Mouse (Mus musculus): ENCODE data around the gene Emilin2. TPM values are rescaled to one million over a fixed set of nuclear protein-coding genes. Genes with fewer than 3 reads are reported as not detected.

Emilin2 gene
- polyA plus RNA-seq, 1 experiment = 10.9 TPM

DNA sequence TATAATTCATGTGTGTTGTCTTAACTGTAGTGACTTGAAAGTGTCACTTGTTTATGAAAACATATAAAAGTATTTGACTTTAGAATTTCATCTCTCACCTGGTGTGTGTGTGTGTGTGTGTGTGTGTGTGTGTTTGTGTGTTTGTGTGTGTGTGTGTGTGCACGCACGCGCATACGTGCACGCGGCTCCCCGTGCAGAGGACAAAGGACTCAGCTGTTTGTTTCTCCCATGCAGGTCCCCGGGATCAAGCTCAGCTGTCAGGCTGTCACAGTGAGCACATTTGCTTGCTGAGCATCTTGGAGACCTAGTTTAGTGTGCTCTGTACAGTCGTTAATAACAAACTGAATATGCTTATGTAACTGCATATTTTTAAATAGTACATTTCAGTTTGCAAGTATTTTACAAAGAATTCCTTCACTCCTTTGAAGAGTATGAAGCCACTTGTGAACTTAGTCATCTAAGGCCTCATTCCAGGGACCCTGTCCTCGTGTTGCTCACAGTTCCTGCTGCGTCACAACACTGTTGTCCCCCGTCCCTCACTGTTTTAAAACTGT, 77.7 kb downstream of the Emilin2 start:
- TF ChIP-seq POLR2A (IDR thresholded peaks at IDR 0.05; ENCODE audit: control insufficient read depth, low read depth, low read length) (no peak), CTCF (IDR thresholded peaks at IDR 0.05; ENCODE audit: control insufficient read depth, insufficient read depth, insufficient replicate concordance, low read depth, low read length) (no peak)
- Histone ChIP-seq H3K36me3 (ENCODE audit: control insufficient read depth, insufficient read depth, low read length) (peaks cover 3% of the 10 kb centered on the region), H3K4me1 (ENCODE audit: control insufficient read depth, insufficient read depth, low read length) (no peaks in the 10 kb centered on the region), H3K4me3 (ENCODE audit: control insufficient read depth, low read depth, low read length) (no peak overlapping the region), H3K27me3 (ENCODE audit: control insufficient read depth, insufficient read depth, low read length) (no peaks in the 10 kb centered on the region), H3K27ac (ENCODE audit: control insufficient read depth, insufficient read depth, low read depth, low read length) (no peak overlapping the region)

GRCm38 (mm10) chr17:71233210-71233609, 78.6 kb downstream of the Emilin2 start:
- no peaks in the 10 kb centered on the region for H3K4me1 ChIP-seq (ENCODE audit: control insufficient read depth, insufficient read depth, low read length)
- no peak overlapping the region for H3K4me3 ChIP-seq (ENCODE audit: control insufficient read depth, low read depth, low read length)
- no peak overlapping the region for H3K27ac ChIP-seq (ENCODE audit: control insufficient read depth, insufficient read depth, low read depth, low read length)
- peaks cover 3% of the 10 kb centered on the region for H3K36me3 ChIP-seq (ENCODE audit: control insufficient read depth, insufficient read depth, low read length)
- TF ChIP-seq POLR2A (IDR thresholded peaks at IDR 0.05; ENCODE audit: control insufficient read depth, low read depth, low read length) (no peak), CTCF (IDR thresholded peaks at IDR 0.05; ENCODE audit: control insufficient read depth, insufficient read depth, insufficient replicate concordance, low read depth, low read length) (no peak)
- no peaks in the 10 kb centered on the region for H3K27me3 ChIP-seq (ENCODE audit: control insufficient read depth, insufficient read depth, low read length)

GRCm38 (mm10) chr17:71231998-71232397, 79.8 kb downstream of the Emilin2 start:
- Histone ChIP-seq H3K36me3 (ENCODE audit: control insufficient read depth, insufficient read depth, low read length) (peaks cover 3% of the 10 kb centered on the region), H3K27me3 (ENCODE audit: control insufficient read depth, insufficient read depth, low read length) (no peaks in the 10 kb centered on the region), H3K4me3 (ENCODE audit: control insufficient read depth, low read depth, low read length) (no peak overlapping the region), H3K4me1 (ENCODE audit: control insufficient read depth, insufficient read depth, low read length) (no peaks in the 10 kb centered on the region), H3K27ac (ENCODE audit: control insufficient read depth, insufficient read depth, low read depth, low read length) (no peak overlapping the region)
- TF ChIP-seq CTCF (IDR thresholded peaks at IDR 0.05; ENCODE audit: control insufficient read depth, insufficient read depth, insufficient replicate concordance, low read depth, low read length) = no peak
- TF ChIP-seq POLR2A (IDR thresholded peaks at IDR 0.05; ENCODE audit: control insufficient read depth, low read depth, low read length) = no peak

DNA sequence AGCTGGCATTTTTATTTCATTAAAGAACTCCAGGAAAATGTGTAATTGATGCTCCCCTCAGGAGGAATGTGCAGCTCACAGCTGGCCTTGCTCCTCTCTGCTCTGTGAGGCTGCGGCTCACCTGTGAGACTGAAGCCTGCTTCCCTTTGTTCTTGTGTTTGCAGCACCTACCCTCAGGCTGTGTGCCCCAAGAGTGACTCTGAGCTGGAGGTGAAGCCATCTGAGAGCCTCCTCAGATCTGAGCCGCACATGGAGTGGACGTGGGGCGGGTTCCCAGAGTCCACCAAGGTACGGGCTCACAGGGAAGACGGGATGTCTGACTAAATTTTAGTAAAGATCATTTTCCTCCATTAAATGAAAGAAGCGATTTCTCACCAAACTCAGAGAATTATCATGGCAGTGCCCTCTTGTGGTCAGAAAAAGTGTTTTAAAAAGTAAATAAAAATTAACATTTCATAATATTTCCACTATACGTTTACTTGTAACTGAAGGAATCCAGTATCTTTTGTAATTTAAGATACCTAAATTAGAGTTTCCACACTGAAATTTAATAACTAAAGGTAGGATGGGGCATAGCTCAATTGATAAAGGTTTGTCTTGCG, 81.6 kb downstream of the Emilin2 start:
- TF ChIP-seq POLR2A (IDR thresholded peaks at IDR 0.05; ENCODE audit: control insufficient read depth, low read depth, low read length) (no peak), CTCF (IDR thresholded peaks at IDR 0.05; ENCODE audit: control insufficient read depth, insufficient read depth, insufficient replicate concordance, low read depth, low read length) (no peak)
- H3K27ac ChIP-seq (ENCODE audit: control insufficient read depth, insufficient read depth, low read depth, low read length) = no peak overlapping the region
- no peaks in the 10 kb centered on the region for H3K4me1 ChIP-seq (ENCODE audit: control insufficient read depth, insufficient read depth, low read length)
- H3K4me3 ChIP-seq (ENCODE audit: control insufficient read depth, low read depth, low read length) = no peak overlapping the region
- no peaks in the 10 kb centered on the region for H3K27me3 ChIP-seq (ENCODE audit: control insufficient read depth, insufficient read depth, low read length)
- H3K36me3 ChIP-seq (ENCODE audit: control insufficient read depth, insufficient read depth, low read length) = peaks cover 3% of the 10 kb centered on the region

- TF ChIP-seq POLR2A (IDR thresholded peaks at IDR 0.05; ENCODE audit: control insufficient read depth, low read depth, low read length) = no peak
- no peak for TF ChIP-seq CTCF (IDR thresholded peaks at IDR 0.05; ENCODE audit: control insufficient read depth, insufficient read depth, insufficient replicate concordance, low read depth, low read length)
- Histone ChIP-seq H3K4me1 (ENCODE audit: control insufficient read depth, insufficient read depth, low read length) (no peaks in the 10 kb centered on the region), H3K36me3 (ENCODE audit: control insufficient read depth, insufficient read depth, low read length) (peaks cover 2% of the 10 kb centered on the region), H3K27me3 (ENCODE audit: control insufficient read depth, insufficient read depth, low read length) (no peaks in the 10 kb centered on the region), H3K4me3 (ENCODE audit: control insufficient read depth, low read depth, low read length) (no peak overlapping the region), H3K27ac (ENCODE audit: control insufficient read depth, insufficient read depth, low read depth, low read length) (no peak overlapping the region)
These were observed 83.1 kb downstream of the Emilin2 start for GRCm38 (mm10) chr17:71228651-71229050.

- Histone ChIP-seq H3K4me3 (ENCODE audit: control insufficient read depth, low read depth, low read length) (no peak overlapping the region), H3K27ac (ENCODE audit: control insufficient read depth, insufficient read depth, low read depth, low read length) (no peak overlapping the region), H3K27me3 (ENCODE audit: control insufficient read depth, insufficient read depth, low read length) (no peaks in the 10 kb centered on the region), H3K36me3 (ENCODE audit: control insufficient read depth, insufficient read depth, low read length) (peaks cover 2% of the 10 kb centered on the region), H3K4me1 (ENCODE audit: control insufficient read depth, insufficient read depth, low read length) (no peaks in the 10 kb centered on the region)
- TF ChIP-seq CTCF (IDR thresholded peaks at IDR 0.05; ENCODE audit: control insufficient read depth, insufficient read depth, insufficient replicate concordance, low read depth, low read length) = no peak
- TF ChIP-seq POLR2A (IDR thresholded peaks at IDR 0.05; ENCODE audit: control insufficient read depth, low read depth, low read length) = no peak
These were observed 84.5 kb downstream of the Emilin2 start for GRCm38 (mm10) chr17:71227128-71227895.

DNA sequence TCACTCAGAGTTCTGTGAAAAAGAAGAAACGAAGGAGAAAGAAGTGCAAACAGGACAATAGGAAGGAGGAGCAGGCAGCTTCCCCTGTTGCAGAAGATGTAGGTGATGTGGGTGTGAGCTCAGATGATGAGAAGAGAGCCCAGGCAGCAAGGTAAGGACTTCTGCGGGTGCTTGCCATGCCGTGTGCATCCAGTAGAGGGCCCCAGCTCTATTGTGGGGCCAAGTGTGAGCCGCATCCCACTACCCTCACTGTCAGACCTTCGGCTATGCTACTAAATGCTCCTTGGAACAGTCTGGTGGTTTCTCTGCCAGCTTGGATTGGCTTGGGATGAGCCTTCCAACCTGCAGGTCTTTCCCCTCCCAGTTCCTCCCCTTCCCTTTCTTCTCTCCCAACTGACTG, 86.7 kb downstream of the Emilin2 start:
- Histone ChIP-seq H3K36me3 (ENCODE audit: control insufficient read depth, insufficient read depth, low read length) (peaks cover 2% of the 10 kb centered on the region), H3K27me3 (ENCODE audit: control insufficient read depth, insufficient read depth, low read length) (no peaks in the 10 kb centered on the region), H3K4me1 (ENCODE audit: control insufficient read depth, insufficient read depth, low read length) (no peaks in the 10 kb centered on the region), H3K27ac (ENCODE audit: control insufficient read depth, insufficient read depth, low read depth, low read length) (no peak overlapping the region), H3K4me3 (ENCODE audit: control insufficient read depth, low read depth, low read length) (no peak overlapping the region)
- no peak for TF ChIP-seq POLR2A (IDR thresholded peaks at IDR 0.05; ENCODE audit: control insufficient read depth, low read depth, low read length)
- peak; percentile 59; the same call in 1 of the 2 replicates for TF ChIP-seq CTCF (IDR thresholded peaks at IDR 0.05; ENCODE audit: control insufficient read depth, insufficient read depth, insufficient replicate concordance, low read depth, low read length)

Measured in testis, adult 2 months (tissue).